Mouse (Mus musculus) embryonic facial prominence, embryonic 14.5 days (tissue): Measurements from ENCODE around the gene Gmcl1. TPM values are rescaled to one million over a fixed set of nuclear protein-coding genes. Genes with fewer than 3 reads are reported as not detected.

Experiments
- ATAC-seq: fragments of 200-750 bp; cut with Nextera tagmentation; 2 replicates; pipeline ENCODE4 v1.8.0; 2017; ENCODE audit warnings: low read depth, moderate number of reproducible peaks, moderate TSS enrichment
- DNase-seq: peaks from one replicate; pipeline ENCODE4 v3.0.0-alpha.2; 2015; ENCODE audit warnings: low spot score
- H3K27ac ChIP-seq: fragments of 300-500 bp; sonication (generic); replicated peaks from 2 replicates; pipeline ENCODE4 v1.5.1; 2014; ENCODE audit warnings: low read depth, mild to moderate bottlenecking, low read length, moderate library complexity
- H3K27me3 ChIP-seq: fragments of 300-500 bp; sonication (generic); replicated peaks from 2 replicates; pipeline ENCODE4 v1.6.1; 2014; ENCODE audit warnings: low read length; ENCODE audit not compliant: control insufficient read depth, insufficient read depth
- H3K36me3 ChIP-seq: fragments of 300-500 bp; sonication (generic); 2 replicates; pipeline ENCODE4 v1.6.1; 2014; ENCODE audit warnings: low read length, mixed read lengths; ENCODE audit not compliant: control insufficient read depth, insufficient read depth
- H3K4me1 ChIP-seq: fragments of 300-500 bp; sonication (generic); 2 replicates; pipeline ENCODE4 v1.6.1; 2014; ENCODE audit warnings: antibody characterized with exemption, low read length; ENCODE audit not compliant: control insufficient read depth, insufficient read depth
- H3K4me2 ChIP-seq: fragments of 300-500 bp; sonication (generic); 2 replicates; pipeline ENCODE4 v1.6.1; 2014; ENCODE audit warnings: low read depth, mild to moderate bottlenecking, low read length, moderate library complexity, mixed read lengths
- H3K4me3 ChIP-seq: fragments of 300-500 bp; sonication (generic); 2 replicates; pipeline ENCODE4 v1.5.1; 2014; ENCODE audit warnings: low read depth, mild to moderate bottlenecking, low read length
- H3K9ac ChIP-seq: fragments of 300-500 bp; sonication (generic); 2 replicates; pipeline ENCODE4 v1.6.1; 2014; ENCODE audit warnings: low read depth, mild to moderate bottlenecking, low read length, moderate library complexity, mixed read lengths
- H3K9me3 ChIP-seq: fragments of 300-500 bp; sonication (generic); 2 replicates; pipeline ENCODE4 v1.6.1; 2016; ENCODE audit warnings: low read length; ENCODE audit not compliant: control insufficient read depth
- WGBS: fragments of 180-500 bp; shearing (Covaris S2); extraction: QIAGEN DNeasy Blood & Tissue Kit; methylation state at CpG from one replicate; pipeline ENCODE4 v1.1.7; 2014; 5-methylcytosine and 5-hydroxymethylcytosine counted together
- polyA plus RNA-seq: library from polyadenylated mRNA; unstranded; fragments of >200 nt; fragmentation: Nextera tagmentation; extraction: Ambion mirVana; gene quantifications from 2 replicates; pipeline ENCODE4 v1.2.1, GENCODE M21; 2014

Gene Gmcl1
- polyA plus RNA-seq, 1 experiment from 2014 or later, result 31.7 TPM

- no peak overlapping the region for H3K9ac ChIP-seq
- no peaks in the 10 kb centered on the region for H3K9me3 ChIP-seq
- no peaks in the 10 kb centered on the region for H3K27me3 ChIP-seq
- no peaks in the 10 kb centered on the region for H3K4me1 ChIP-seq
- H3K4me2 ChIP-seq, result no peak overlapping the region
- H3K4me3 ChIP-seq, result no peak overlapping the region
- peaks cover 47% of the 10 kb centered on the region for H3K36me3 ChIP-seq
- no peak for DNase-seq
- no peak for ATAC-seq
- 77% methylated on average over 3 of the region's 3 CpGs for WGBS
- H3K27ac ChIP-seq, result no peak overlapping the region
Measured at GRCm38 (mm10) chr6:86721977-86722376, 11.2 kb downstream of the Gmcl1 start.

GRCm38 (mm10) chr6:86708072-86708774 lies 25.0 kb downstream of the Gmcl1 start:
- Histone ChIP-seq H3K4me1 (no peaks in the 10 kb centered on the region), H3K4me2 (no peak overlapping the region), H3K27me3 (no peaks in the 10 kb centered on the region), H3K9me3 (no peaks in the 10 kb centered on the region), H3K4me3 (no peak overlapping the region), H3K27ac (no peak overlapping the region), H3K9ac (no peak overlapping the region), H3K36me3 (peaks cover 73% of the 10 kb centered on the region)
- no peak for DNase-seq
- WGBS, result 81% methylated on average over 4 of the region's 4 CpGs
- ATAC-seq, result no peak

- DNase-seq, result no peak
- ATAC-seq, result no peak
- Histone ChIP-seq H3K27ac (no peak overlapping the region), H3K9me3 (no peaks in the 10 kb centered on the region), H3K4me3 (no peak overlapping the region), H3K27me3 (no peaks in the 10 kb centered on the region), H3K4me1 (no peaks in the 10 kb centered on the region), H3K4me2 (no peak overlapping the region), H3K9ac (no peak overlapping the region), H3K36me3 (peaks cover 85% of the 10 kb centered on the region)
- WGBS, result 88% methylated on average over 9 of the region's 9 CpGs
Measured at GRCm38 (mm10) chr6:86702577-86702976, 30.6 kb downstream of the Gmcl1 start.

GRCm38 (mm10) chr6:86697903-86698302 lies 35.3 kb downstream of the Gmcl1 start:
- no peak for ATAC-seq
- Histone ChIP-seq H3K9ac (no peak overlapping the region), H3K4me2 (no peak overlapping the region), H3K9me3 (no peaks in the 10 kb centered on the region), H3K27me3 (no peaks in the 10 kb centered on the region), H3K4me3 (no peak overlapping the region), H3K27ac (no peak overlapping the region), H3K4me1 (no peaks in the 10 kb centered on the region), H3K36me3 (peaks cover 70% of the 10 kb centered on the region)
- DNase-seq, result no peak
- WGBS, result 81% methylated on average over 6 of the region's 6 CpGs

- no peaks in the 10 kb centered on the region for H3K4me1 ChIP-seq
- peaks cover 55% of the 10 kb centered on the region for H3K36me3 ChIP-seq
- no peak overlapping the region for H3K4me2 ChIP-seq
- H3K27ac ChIP-seq, result no peak overlapping the region
- no peak overlapping the region for H3K9ac ChIP-seq
- ATAC-seq (no peak), DNase-seq (no peak)
- H3K4me3 ChIP-seq, result no peak overlapping the region
- H3K27me3 ChIP-seq, result no peaks in the 10 kb centered on the region
- H3K9me3 ChIP-seq, result no peaks in the 10 kb centered on the region
- WGBS, result 90% methylated on average over 10 of the region's 10 CpGs
Measured at GRCm38 (mm10) chr6:86696213-86696612, 37.0 kb downstream of the Gmcl1 start.

- no peak overlapping the region for H3K4me2 ChIP-seq
- ATAC-seq (no peak), DNase-seq (peak; percentile 14)
- H3K4me1 ChIP-seq, result no peaks in the 10 kb centered on the region
- no peak overlapping the region for H3K4me3 ChIP-seq
- peaks cover 54% of the 10 kb centered on the region for H3K36me3 ChIP-seq
- no peaks in the 10 kb centered on the region for H3K9me3 ChIP-seq
- no peak overlapping the region for H3K9ac ChIP-seq
- no peak overlapping the region for H3K27ac ChIP-seq
- no peaks in the 10 kb centered on the region for H3K27me3 ChIP-seq
Measured at GRCm38 (mm10) chr6:86694465-86694864, 38.7 kb downstream of the Gmcl1 start.

GRCm38 (mm10) chr6:86689671-86690070 lies 43.5 kb downstream of the Gmcl1 start:
- no peak overlapping the region for H3K4me2 ChIP-seq
- no peak overlapping the region for H3K27ac ChIP-seq
- H3K27me3 ChIP-seq, result no peaks in the 10 kb centered on the region
- H3K36me3 ChIP-seq, result peaks cover 18% of the 10 kb centered on the region
- DNase-seq (no peak), ATAC-seq (no peak)
- H3K9ac ChIP-seq, result no peak overlapping the region
- H3K9me3 ChIP-seq, result no peaks in the 10 kb centered on the region
- no peak overlapping the region for H3K4me3 ChIP-seq
- no peaks in the 10 kb centered on the region for H3K4me1 ChIP-seq
- WGBS, result 92% methylated on average over 3 of the region's 3 CpGs

- Histone ChIP-seq H3K4me1 (peaks cover 6% of the 10 kb centered on the region; the same call in 1 of the 2 replicates), H3K36me3 (peaks cover 27% of the 10 kb centered on the region), H3K9me3 (no peaks in the 10 kb centered on the region), H3K4me2 (no peak overlapping the region), H3K27me3 (no peaks in the 10 kb centered on the region), H3K27ac (no peak overlapping the region), H3K9ac (no peak overlapping the region), H3K4me3 (no peak overlapping the region)
- ATAC-seq (no peak), DNase-seq (no peak)
- WGBS, result 54% methylated on average over 1 of the region's 1 CpGs
Measured at GRCm38 (mm10) chr6:86686971-86687370, 46.2 kb downstream of the Gmcl1 start.

- Histone ChIP-seq H3K4me2 (peak overlapping the region; percentile 72), H3K4me1 (peaks cover 6% of the 10 kb centered on the region; the same call in 1 of the 2 replicates), H3K9ac (peak overlapping the region; percentile 88), H3K27ac (peak overlapping the region; percentile 73), H3K4me3 (peak overlapping the region; percentile 72), H3K36me3 (peaks cover 32% of the 10 kb centered on the region), H3K27me3 (no peaks in the 10 kb centered on the region), H3K9me3 (no peaks in the 10 kb centered on the region)
- peak; percentile 5; the same call in 1 of the 2 replicates for ATAC-seq
- WGBS, result 38% methylated on average over 12 of the region's 12 CpGs
- no peak for DNase-seq
Measured at GRCm38 (mm10) chr6:86684655-86685011, 48.5 kb downstream of the Gmcl1 start.
